Mouse (Mus musculus) thymus, adult 2 months (tissue): ENCODE results near the gene Myo18b.

Source experiments
- CTCF ChIP-seq: fragments of 200-500 bp; IDR thresholded peaks from 2 replicates; pipeline ENCODE4 v1.5.1; 2012; ENCODE audit warnings: mild to moderate bottlenecking, control low read depth, low read length, moderate library complexity, borderline replicate concordance; ENCODE audit not compliant: control insufficient read depth, poor library complexity, insufficient read depth; ENCODE audit errors: extremely low read depth
- POLR2A ChIP-seq: fragments of 200-500 bp; IDR thresholded peaks from 2 replicates; pipeline ENCODE4 v1.6.1; 2012; ENCODE audit warnings: mild to moderate bottlenecking, low read length, control low read depth, moderate library complexity; ENCODE audit not compliant: control insufficient read depth, poor library complexity, insufficient read depth; ENCODE audit errors: extremely low read depth

DNA sequence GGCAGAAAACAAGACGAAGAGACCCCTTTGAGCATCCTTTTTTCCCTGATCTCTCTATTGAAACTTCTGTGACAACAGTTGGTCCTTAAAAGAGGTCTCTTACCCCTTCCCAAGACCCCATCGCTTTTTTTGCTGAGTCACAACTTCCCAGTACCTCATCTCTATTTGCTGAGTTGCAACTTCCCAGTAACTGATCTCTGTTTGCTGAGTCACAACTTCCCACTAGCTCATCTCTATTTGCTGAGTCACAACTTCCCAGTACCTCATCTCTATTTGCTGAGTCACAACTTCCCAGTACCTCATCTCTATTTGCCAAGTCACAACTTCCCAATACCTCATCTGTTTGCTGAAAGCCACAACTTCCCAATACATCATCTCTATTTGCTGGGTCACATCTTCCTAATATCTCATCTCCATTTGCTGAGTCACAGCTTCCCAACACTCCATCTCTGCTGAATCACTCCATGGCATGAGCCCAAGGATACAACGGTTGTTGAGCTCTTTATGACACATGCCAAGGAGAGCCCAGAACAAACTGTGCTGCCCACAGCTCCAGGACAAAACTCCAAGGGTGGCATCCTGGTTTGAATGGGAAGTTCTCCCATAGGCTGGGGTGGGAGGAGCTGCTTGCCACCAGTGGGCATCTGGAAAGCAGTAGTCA, 134.6 kb downstream of the Myo18b start:
- no peak for TF ChIP-seq CTCF
- TF ChIP-seq POLR2A = no peak
